Mouse (Mus musculus): Measurements from ENCODE around the gene Scgb2b3. TPM values are rescaled to one million over a fixed set of nuclear protein-coding genes. Genes with fewer than 3 reads are reported as not detected.

Scgb2b3 gene
- total RNA-seq (2021), result not detected

GRCm38 (mm10) chr7:31362022-31362560, at the start of gene Scgb2b3:
TSS of gene Scgb2b3 (minus strand) at chr7:31362072.
- DNase-seq (ENCODE audit: low spot score), result no peak
- intact Hi-C loops (cut with DNase I), result no loop called here

GRCm38 (mm10) chr7:31375292-31375691, 13.4 kb upstream of the Scgb2b3 start, which contains the start of gene Scgb1b3:
TSS of gene Scgb1b3 (plus strand) at chr7:31375592.
- no peak for DNase-seq (ENCODE audit: low spot score)
- intact Hi-C loops (cut with DNase I), result no loop called here

Other genes starting within 250 kb of the Scgb2b3 start
- 1 to 10 TPM; 2.1 to 3.4 TPM for gene Hpn, start 246.8 kb downstream of the Scgb2b3 start, total RNA-seq (2021)
- 10 to 100 TPM; 21.2 to 21.8 TPM for gene Scn1b, start 235.1 kb downstream of the Scgb2b3 start, total RNA-seq (2021)
- gene Gramd1a, start 206.2 kb downstream of the Scgb2b3 start, total RNA-seq (2021), result 10 to 100 TPM; 25.7 to 30.0 TPM
- not detected for gene Scgb2b2, start 71.6 kb downstream of the Scgb2b3 start, total RNA-seq (2021)
- gene Scgb1b2, start 70.3 kb downstream of the Scgb2b3 start, total RNA-seq (2021), result not detected
- not detected for gene Scgb1b3, start 13.5 kb upstream of the Scgb2b3 start, total RNA-seq (2021)

Measured in heart, postnatal 25 days (tissue).